Mouse (Mus musculus) megakaryocyte-erythroid progenitor cell, adult 5-6 weeks (primary cell): ENCODE results near the gene Zfp618. TPM values are rescaled to one million over a fixed set of nuclear protein-coding genes. Genes with fewer than 3 reads are reported as not detected.

Experiments
- ATAC-seq: replicated peaks from 2 replicates; pipeline ENCODE4 v1.8.0; 2016; ENCODE audit warnings: mild to moderate bottlenecking, inconsistent platforms; ENCODE audit not compliant: severe bottlenecking, poor library complexity, low FRiP score, low TSS enrichment
- total RNA-seq, 2 experiments: library from RNA; stranded (forward) in 1 of 2; stranded (reverse) in 1 of 2; fragments of 200-1000, 215-1000 nt in 1 of 2; fragments of >200 nt in 1 of 2; fragmentation: Nextera tagmentation in 1 of 2; gene quantifications; 2 replicates each; pipeline ENCODE4 v1.2.3; 2014 to 2017

Zfp618 gene
- total RNA-seq, 2 experiments from 2014 or later: 1.4 TPM; not detected in 1

DNA sequence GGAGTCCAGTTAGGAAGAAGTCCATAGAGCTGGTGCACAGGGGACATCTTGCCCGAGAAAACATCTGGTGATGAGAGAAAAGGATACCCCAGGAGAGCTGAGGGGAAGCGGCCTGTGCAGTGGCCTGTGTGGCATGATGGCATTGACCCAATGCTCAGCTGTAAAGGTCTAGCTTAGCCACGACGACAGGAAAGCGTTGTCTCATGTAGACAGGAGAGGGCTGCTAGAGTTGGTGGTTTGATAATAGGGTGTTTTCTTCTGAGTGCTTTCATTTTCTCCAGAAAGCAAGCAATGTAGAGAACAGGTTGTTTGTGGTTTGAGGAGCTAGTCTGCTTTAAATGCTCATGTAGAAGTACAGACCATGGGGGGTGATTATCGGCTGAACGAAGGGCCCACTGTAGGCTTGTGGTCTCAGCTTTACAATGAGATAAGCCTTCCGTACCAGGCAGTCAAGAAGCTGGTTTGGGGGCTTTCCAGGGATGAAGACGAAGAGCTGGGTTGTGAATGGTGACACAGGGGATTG is 59.4 kb downstream of the Zfp618 start:
- peak; percentile 91 for ATAC-seq

DNA sequence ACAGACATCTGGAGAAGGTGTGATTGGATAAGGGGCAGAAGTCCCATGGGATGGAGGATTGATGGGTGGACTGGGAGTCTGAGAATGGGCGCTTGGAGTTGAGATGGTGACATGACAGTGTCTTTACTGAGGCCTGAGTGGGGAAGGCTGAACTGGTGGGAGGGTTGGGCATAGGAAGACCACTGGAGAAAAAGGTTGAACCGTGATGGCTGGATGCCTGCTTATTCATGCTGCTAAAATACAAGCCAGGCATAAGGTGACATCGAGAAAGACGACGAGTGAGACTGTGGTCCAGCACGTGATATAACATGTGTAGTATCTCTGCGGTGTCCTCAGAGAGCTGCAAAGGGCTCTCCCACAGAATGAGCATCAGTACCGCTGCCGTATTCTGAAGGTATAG is 59.9 kb downstream of the Zfp618 start:
- 0 out of 2 replicates have a peak, but pooled peaks have one; percentile 24 for ATAC-seq

DNA sequence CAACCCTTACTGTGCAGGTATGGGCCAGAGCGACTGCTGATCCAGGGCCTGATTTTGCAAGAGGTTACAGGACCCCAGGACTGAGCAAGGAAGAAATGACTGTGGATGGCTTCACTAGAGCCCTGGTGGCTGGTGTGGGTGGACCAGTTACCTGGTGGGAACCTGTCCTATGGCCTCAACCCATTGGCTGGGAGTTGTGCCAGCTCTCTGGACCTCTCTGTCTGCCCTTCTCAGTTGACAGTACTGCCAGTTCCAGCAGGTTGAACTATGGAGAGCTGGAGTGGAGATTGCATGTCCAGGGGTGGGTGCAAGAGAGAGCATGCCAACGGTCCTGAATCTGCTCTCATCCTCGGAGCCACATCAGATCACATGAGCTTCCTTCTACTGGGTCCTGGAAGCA is 60.9 kb downstream of the Zfp618 start:
- ATAC-seq: no peak

DNA sequence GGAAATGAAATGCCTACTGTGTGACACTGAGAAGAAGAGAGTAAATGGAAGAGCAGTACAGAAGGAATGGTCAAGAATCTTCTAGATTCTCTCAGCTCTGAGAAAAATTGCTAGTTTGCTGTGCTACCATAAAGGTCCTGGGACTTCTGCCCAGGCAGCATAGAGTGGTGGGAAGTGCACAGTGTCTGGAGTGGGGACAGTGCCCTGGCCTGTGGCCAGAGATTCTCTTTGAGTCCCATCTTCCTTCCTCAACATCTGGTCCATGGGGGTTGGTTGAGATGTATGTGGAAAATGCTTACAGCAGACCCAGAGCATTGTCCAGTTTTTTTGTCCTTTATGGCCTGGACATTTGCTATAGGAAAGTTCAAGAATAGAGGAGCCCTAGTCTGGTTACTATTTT is 62.1 kb downstream of the Zfp618 start:
- no peak for ATAC-seq

DNA sequence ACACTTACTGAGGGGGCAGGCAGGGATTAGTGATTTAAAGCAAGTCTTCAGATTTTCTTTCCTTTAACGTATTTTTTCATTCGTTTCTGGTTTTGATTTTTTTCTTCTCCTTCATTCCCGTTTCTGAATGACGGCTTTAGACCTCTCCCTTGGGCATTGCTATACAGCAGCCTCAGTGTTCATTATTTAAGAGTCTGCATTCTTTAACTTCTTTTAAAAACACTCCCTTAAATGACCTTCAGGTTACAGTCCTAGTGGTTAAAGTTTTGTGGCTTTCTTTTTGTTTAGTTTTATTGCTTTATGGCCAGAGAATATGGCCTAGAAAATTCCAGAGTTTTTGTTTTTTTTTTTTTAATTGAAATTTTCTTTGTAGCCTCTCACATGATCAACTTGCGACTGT is 64.8 kb downstream of the Zfp618 start:
- ATAC-seq: no peak

DNA sequence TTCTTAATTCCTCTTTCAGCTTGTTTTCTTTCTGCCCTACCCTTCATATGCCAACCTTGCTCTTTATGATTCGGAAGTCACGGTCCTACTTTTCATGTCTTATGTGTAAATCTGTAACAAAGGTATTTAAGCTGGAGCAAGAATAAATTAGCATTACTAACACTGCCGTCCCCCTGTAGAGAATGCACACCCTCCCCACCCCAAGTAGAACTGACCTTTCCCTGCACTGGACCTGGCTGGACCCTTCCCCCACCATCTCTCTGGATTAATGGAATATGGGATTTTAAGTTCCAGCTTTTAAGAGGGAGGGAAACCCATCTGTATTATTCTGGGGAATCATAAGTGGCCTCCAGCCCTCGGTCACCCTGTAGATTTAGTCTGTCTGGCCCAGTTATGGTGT is 65.9 kb downstream of the Zfp618 start:
- no peak for ATAC-seq

DNA sequence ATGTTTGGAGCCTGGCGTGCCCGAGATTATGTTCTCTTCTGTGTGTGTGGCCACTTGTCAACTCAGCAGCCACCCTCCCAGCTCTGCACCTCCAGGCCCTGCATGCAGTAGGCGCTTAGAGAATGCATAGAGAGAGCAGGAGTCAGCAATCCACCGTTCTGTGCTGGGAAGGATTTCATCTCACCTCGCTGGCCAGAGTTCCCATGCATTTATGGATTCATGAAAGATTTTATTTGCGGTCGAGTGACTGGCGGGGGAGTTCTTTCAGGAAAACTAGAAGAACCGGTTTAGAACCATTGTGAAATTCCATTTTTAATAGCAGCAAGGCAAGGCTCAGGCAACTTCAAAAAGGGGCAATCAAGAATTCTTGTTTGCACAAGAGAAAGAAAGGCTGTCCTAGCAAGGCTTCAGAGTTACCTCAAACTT is 67.2 kb downstream of the Zfp618 start:
- no peak for ATAC-seq

DNA sequence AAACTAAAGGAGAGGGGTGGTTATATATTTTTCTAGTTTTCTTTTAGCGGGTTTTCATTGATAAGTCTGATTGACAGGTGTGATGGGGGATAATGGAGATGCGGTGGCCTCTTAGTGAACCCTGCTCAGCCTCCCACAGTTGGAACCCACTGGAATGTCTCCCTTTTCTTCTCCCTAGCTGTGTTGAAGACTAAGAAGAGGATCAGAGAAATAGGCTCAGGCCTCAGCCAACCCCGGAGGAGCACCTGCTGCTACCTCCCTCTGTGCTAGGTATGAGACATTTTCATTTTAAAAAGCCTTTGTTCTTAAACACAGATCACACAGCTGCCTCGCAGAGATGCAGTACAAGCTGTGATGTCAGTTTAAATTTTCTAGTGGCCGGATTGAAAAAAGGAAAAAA is 68.4 kb downstream of the Zfp618 start:
- no peak for ATAC-seq

DNA sequence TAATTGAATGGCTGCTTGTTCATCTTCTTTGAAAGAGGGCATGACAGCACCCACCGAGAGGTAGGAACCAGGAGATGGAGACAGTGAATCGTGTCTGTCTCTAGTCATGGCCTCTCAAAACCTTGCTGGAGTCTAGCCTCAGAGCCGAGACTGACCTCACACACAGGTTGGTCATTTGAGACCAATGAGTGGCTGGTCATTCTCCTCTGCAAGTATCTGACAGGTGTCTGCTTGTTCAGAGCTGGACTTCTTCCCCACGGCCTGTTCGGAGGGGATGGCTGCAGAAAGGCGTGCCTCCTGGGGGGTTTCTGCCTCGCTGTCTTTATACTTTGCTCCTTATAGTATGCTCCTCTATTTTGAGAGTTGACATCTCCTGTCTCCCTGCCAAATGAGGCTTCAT is 70.6 kb downstream of the Zfp618 start:
- no peak for ATAC-seq

DNA sequence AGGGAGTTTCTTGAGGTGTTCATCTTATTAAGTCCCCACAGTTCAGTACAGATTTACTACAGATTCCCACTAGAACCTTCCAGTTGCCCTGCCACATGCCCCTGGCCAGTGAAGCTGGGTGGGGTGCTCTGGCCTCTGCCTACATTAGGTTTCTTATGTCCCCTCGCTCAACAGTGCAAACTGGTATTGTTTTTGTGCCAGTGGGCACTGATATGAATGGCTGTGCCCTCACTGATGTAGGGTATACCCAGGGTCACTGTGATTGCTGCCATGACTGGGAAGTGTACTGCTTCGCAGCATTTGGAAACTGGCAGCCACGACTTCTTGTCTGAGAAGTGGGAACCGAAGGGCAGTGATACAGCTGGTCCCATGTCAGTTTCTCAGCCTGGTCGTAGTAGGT is 71.4 kb downstream of the Zfp618 start:
- no peak for ATAC-seq

DNA sequence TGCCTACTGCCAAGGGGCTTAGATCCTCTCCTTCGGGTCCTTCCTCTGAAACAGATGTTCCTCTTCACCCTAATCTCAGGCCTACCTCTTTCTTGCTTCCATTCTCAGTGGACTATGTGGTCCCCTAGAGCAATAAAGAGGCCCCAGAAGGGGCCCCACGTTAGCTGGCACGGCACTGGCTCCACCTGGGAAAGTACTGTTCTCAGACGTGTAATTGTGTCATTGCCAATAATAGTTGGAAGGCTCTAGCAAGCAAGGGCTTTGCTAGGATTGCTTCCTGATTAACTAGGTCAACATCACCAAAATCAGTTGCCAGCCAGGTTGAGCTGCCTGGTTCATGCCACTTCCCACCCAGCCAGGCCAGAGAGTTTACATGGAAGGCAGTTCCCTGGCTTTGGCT is 72.2 kb downstream of the Zfp618 start:
- no peak for ATAC-seq

DNA sequence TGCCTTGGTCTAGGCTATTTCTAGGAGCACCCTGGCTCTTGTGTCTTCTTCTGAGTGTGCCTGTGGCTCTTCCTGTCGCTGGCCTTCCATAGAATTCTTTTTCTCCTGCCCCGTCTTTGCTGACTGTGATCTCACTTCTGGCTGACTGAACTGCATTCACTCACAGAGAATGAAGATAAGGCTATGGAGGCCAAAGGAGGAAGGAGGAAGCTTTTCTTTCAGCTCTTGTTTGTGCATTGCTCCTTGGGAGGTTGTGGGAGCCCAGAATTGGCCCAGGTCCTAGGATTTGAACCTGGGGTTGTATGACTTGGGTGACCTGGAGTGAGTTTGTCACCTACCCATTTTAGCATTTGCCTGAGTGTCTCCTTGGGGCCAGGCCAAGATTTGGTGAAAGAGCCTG is 72.9 kb downstream of the Zfp618 start:
- no peak for ATAC-seq

DNA sequence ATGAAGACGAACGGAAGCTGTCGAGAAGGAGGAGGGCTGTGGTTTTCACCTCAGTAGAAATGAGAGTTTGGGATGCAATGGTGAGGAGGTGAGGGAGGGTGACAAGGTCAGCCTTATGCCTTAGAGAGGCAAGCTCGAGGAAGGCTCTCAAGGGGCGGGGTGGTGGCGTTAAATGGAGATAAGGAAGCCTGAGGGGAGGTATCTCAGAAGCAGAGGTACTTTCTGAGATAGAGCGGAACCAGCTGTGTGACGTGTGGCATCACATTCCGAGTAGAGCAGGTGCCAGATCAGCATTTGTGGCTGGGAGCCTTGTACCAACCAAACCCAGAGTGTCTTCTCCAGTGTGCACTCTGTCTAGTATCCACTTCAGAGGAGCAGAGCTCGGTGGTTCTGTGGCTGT is 73.6 kb downstream of the Zfp618 start:
- peak; percentile 61 for ATAC-seq

DNA sequence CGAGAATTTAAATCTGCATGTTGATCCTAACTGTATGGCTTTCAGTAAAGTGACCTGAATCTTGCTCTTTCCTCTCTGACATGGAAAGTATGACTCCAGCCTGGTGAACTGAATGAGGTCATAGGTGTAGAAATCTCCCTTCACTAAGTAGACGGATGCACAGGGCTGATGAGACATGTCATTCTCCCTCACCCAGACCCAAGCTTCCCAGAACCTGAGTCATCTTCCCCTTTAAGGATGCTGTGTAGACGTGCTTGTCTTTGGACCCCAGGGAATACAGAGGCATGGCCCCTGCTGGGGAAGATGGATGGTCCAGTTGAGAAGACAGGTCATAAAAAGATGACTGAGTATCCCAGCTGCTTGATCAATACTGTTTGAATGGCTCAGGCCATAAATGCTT is 83.2 kb downstream of the Zfp618 start:
- ATAC-seq: no peak

DNA sequence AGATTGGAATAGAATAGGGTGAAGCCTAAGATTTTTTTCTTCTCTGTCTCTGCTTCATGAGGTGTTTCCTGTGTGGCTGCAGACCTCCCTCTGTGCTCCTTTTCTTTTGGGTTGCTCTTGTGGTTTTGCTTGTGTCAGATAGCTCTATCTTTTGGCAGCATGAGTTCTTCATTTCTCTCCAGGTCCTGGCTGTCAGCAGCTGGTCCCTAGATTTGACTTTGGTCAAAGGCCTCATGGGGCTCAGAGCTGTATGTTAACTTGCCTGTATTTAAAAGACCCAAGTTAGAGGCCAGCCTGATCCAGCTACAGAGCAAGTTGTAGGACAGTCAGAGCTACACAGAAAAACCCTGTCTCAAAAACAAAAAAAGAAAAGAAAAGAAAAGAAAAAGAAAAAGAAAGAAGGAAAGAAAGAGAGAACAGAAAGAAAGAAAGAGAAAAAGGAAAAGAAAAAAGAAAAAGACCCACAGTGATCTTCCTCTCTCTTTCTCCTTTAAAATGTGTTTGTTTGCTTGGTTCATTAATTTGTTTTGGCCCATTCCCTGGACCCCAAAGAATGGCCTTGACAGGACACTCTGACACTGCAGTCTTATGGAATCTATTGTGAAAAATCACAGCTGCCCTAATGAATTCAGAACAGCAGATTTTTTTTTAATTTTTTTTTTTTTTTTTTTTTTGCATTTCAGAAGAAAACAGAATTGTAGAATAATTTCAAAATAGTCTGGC is 84.4 kb downstream of the Zfp618 start:
- peak; percentile 68 for ATAC-seq

DNA sequence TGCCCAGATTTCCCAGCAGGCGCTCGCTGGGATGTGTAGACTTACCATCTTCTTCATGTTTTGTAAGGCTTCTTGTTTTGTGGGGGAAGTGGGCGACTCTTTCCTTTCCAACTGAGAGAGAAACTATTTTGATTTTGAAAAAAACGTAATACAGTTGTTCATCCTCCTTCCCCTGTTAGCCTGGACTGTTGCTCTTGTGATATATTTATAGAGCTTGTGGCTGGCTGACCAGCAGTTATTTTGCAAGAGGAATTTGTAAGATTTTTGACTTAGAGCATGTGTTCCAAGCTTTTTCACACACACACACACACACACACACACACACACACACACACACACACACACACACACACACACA is 84.9 kb downstream of the Zfp618 start:
- ATAC-seq: no peak

DNA sequence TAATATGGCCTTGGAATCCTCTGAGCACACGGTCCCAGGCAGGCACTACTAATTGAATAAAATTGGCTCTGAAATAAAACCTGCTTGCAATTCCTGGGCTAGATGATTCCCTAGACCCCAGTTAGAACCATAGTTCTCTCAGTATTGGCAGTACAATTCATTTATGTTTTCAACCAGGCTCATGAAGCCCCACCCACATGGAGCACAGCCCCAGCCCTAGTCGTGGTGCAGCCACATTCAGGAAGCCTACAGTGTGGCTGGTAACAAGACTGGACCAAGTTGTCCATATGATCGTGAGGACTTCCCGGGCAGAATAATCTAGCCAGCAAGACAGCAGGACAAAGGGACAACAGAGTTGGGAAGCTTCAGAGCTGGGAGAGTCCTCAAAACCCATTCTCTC is 85.6 kb downstream of the Zfp618 start:
- no peak for ATAC-seq

DNA sequence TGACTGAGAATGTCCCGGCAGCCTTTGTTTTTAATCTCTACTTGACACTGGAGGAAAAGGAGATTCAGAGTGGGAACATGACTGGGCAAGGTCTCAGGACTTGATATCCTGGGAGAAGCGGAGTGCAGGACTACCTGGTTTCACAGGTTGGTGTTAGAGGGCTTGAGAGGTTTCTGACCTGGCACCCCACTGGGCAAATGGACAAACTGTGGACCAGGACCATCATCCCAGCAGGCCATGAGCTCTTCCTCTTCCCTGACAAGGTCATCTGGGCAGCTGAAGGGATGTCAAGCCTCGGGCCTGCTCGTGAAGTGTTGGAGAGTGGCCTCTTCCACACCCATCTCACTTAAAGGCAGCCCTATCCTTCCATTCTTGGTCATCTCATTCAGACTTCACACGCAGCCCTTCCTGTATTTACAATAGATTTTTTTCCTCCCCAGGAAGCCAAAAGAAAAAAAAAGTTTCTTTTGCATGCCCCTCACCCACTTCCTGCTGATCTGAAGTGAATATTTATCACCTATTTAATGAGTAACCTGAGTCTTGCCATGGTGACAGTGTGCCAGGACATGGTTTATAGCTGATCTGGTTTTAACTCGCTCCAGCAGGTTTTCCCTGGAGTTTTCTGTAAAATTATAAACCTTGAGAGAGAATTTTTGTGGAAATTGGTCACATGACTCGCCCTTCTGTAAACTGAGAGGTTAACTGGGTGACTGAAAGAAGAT is 86.7 kb downstream of the Zfp618 start:
- no peak for ATAC-seq

DNA sequence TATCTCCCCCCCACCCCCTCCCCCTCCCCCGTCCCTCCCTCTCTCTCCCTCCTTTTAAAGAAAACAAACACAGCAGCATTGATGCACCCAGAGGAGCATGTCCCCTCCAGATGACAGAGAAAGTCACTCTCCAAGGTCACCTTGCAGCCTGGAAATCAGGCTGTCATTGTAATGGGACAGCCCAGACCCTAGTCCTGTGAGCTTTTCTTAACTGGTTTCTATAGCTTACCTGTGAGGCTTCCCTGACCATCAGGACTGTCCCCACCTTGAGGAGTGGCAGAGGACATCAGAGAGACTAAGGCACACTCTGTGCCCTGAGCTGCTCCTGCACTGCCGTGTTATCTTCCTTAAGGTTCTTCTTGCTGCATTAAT is 87.3 kb downstream of the Zfp618 start:
- no peak for ATAC-seq

DNA sequence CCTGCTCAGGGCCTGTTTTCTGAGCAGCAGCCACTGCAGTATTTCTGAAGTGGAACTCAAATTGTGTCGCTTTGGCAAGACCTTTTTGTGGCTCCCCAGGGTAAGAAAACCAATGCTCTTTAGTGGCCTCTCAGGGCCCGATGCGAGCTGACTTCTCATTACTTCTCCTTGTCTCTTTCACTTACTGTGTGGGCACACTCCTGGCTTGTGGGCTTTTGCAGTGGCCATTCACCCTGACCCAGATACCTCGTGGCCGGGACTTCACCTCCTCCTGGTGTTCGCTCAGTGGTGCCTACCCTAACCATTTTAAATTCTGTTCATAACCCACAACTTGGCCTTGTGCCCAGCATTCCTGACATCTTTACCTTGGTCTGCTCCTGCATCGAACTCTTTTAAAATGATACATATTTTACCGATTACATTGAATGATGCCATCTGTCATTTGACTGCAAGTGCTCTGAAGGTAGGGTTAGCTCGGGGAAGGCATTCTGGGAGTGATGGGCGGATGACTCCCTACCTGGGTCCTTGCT is 89.9 kb downstream of the Zfp618 start:
- ATAC-seq: no peak
